Mouse (Mus musculus): ENCODE data around the gene Kcnd3. TPM values are rescaled to one million over a fixed set of nuclear protein-coding genes. Genes with fewer than 3 reads are reported as not detected.
A peak's percentile ranks its signal among the peaks of the same experiment; 100 is the strongest.

Gene Kcnd3
- total RNA-seq, 4 experiments from 2014 or later, result 10.1 to 14.5 (median 12.3) TPM

GRCm38 (mm10) chr3:105653544-105654380 lies 201.6 kb downstream of the Kcnd3 start:
- no peak for DNase-seq (ENCODE audit: low spot score)

- DNase-seq (ENCODE audit: low spot score), result peak; percentile 14
Observed at GRCm38 (mm10) chr3:105655031-105655585, 203.0 kb downstream of the Kcnd3 start.

- peak; percentile 12 for DNase-seq (ENCODE audit: low spot score)
Observed at GRCm38 (mm10) chr3:105660530-105660929, 208.4 kb downstream of the Kcnd3 start.

- DNase-seq (ENCODE audit: low spot score), result no peak
Observed at GRCm38 (mm10) chr3:105663043-105663442, 210.9 kb downstream of the Kcnd3 start.

GRCm38 (mm10) chr3:105665105-105665765 lies 213.1 kb downstream of the Kcnd3 start:
- no peak for DNase-seq (ENCODE audit: low spot score)

- no peak for DNase-seq (ENCODE audit: low spot score)
Observed at GRCm38 (mm10) chr3:105666996-105667523, 214.9 kb downstream of the Kcnd3 start.

- no peak for DNase-seq (ENCODE audit: low spot score)
Observed at GRCm38 (mm10) chr3:105668161-105668560, 216.0 kb downstream of the Kcnd3 start.

- DNase-seq (ENCODE audit: low spot score), result no peak
Observed at GRCm38 (mm10) chr3:105669776-105670175, 217.6 kb downstream of the Kcnd3 start.

- DNase-seq (ENCODE audit: low spot score), result no peak
Observed at GRCm38 (mm10) chr3:105670801-105671200, 218.7 kb downstream of the Kcnd3 start.

- peak; percentile 83 for DNase-seq (ENCODE audit: low spot score)
Observed at GRCm38 (mm10) chr3:105674595-105675218, 222.6 kb downstream of the Kcnd3 start.

GRCm38 (mm10) chr3:105675932-105676331 lies 223.8 kb downstream of the Kcnd3 start:
- DNase-seq (ENCODE audit: low spot score), result no peak

GRCm38 (mm10) chr3:105680346-105680745 lies 228.2 kb downstream of the Kcnd3 start:
- no peak for DNase-seq (ENCODE audit: low spot score)

- no peak for DNase-seq (ENCODE audit: low spot score)
Observed at GRCm38 (mm10) chr3:105686394-105687323, 234.5 kb downstream of the Kcnd3 start.

GRCm38 (mm10) chr3:105687324-105688060 lies 235.4 kb downstream of the Kcnd3 start, which contains the start of gene Ddx20:
Gene Ddx20 (minus strand): TSS chr3:105687574.
- peak; percentile 96 for DNase-seq (ENCODE audit: low spot score)

- no peak for DNase-seq (ENCODE audit: low spot score)
Observed at GRCm38 (mm10) chr3:105688536-105688935, 236.4 kb downstream of the Kcnd3 start.

- no peak for DNase-seq (ENCODE audit: low spot score)
Observed at GRCm38 (mm10) chr3:105693327-105694080, 241.4 kb downstream of the Kcnd3 start.

GRCm38 (mm10) chr3:105695476-105696386 lies 243.6 kb downstream of the Kcnd3 start:
- no peak for DNase-seq (ENCODE audit: low spot score)

Data from heart, adult 8-10 months (tissue).